7 mouse cellular contexts compared by ENCODE assay signal in the genomic region with DNA sequence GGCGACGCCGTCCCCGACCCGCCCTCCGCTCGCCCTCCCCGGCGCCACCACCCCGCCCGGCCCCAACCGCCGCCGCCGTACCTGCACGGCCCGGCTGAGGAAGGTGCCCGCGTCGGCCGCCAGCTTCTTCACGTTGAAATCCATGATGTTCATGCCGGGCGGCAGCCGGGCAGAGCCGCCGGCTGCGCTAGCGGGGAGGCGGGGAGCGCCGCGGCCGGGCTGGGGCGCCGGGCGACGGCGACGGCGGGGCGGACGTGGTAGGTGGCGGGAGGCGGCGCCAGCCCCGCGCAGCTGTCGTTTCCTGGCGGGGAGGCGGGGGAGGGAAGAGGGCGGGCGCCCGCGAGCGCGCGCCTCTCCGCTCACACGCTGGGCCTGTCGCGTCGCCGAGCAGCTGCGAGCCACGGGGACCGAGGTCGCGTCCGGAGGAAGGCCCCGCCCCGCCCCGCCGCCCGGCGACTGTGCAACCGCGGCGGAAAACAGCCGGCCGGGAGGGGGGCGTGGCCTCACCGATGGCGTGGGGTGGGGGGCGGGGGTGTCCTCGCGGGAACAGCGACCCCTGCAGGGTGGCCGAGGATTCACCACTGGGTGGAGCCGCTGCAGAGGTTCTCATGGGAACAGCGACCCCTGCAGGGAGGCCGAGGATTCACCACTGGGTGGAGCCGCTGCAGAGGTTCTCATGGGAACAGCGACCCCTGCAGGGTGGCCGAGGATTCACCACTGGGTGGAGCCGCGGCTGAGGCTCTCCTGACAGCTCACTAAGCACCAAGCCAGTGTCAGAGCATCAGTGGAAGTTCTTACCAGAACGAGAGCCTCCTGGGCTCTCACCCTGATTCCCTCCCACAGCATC. TPM values are rescaled to one million over a fixed set of nuclear protein-coding genes. Genes with fewer than 3 reads are reported as not detected.
DNase-seq lines count a peak whose midpoint lies in the region; ATAC-seq and TF ChIP-seq lines count a peak whose summit lies in the region.

A gene (minus strand): TSS at position 435 of the 847 bp plus-strand sequence.

- DNase-seq in adrenal gland, adult 8-10 months = peak; percentile 92
- DNase-seq in embryo, embryonic 9.5 days (ENCODE audit: extremely low spot score) = peak; percentile 94
- no peak for DNase-seq in gonadal fat pad, adult 2 months (ENCODE audit: low read depth)
- DNase-seq in left cerebral cortex, postnatal 4 days = peak; percentile 98

- ATAC-seq in intestine, postnatal 0 days = peak; percentile 96
- ATAC-seq in midbrain, embryonic 12.5 days (ENCODE audit: low FRiP score, low read depth) = peak; percentile 94

- under 1% methylated on average over 74 of the region's 98 CpGs for WGBS in intestine, postnatal 0 days
- under 1% methylated on average over 68 of the region's 98 CpGs for WGBS in midbrain, embryonic 12.5 days
- WGBS in small intestine, adult 2 months = 1% methylated on average over 89 of the region's 98 CpGs

- intact Hi-C loops in left cerebral cortex, postnatal 4 days (cut with DNase I) = loop anchor here (10.0 kb wide), 1 partner anchor 405 kb away; no protein-coding TSS in a partner anchor

- H3K36me3 ChIP-seq in intestine, postnatal 0 days (ENCODE audit: control insufficient read depth, insufficient read depth) = no peaks in the 10 kb centered on the region
- no peaks in the 10 kb centered on the region for H3K36me3 ChIP-seq in midbrain, embryonic 12.5 days
- no peaks in the 10 kb centered on the region for H3K36me3 ChIP-seq in small intestine, adult 2 months (ENCODE audit: control insufficient read depth, insufficient read depth, low read length)

- H3K27ac ChIP-seq in intestine, postnatal 0 days (ENCODE audit: low read depth, low read length) = peak within 1 kb of the TSS; percentile 100
- peak within 1 kb of the TSS; percentile 99 for H3K27ac ChIP-seq in midbrain, embryonic 12.5 days (replicated peaks)
- peak within 1 kb of the TSS; percentile 99 for H3K27ac ChIP-seq in small intestine, adult 2 months (ENCODE audit: insufficient read depth, low read depth, low read length)

- no peaks in the 10 kb centered on the region for H3K9me3 ChIP-seq in intestine, postnatal 0 days (ENCODE audit: control insufficient read depth)
- H3K9me3 ChIP-seq in midbrain, embryonic 12.5 days = no peaks in the 10 kb centered on the region

- peak within 1 kb of the TSS; percentile 87 for H3K4me2 ChIP-seq in intestine, postnatal 0 days (replicated peaks; ENCODE audit: low read depth)
- peak within 1 kb of the TSS; percentile 62 for H3K4me2 ChIP-seq in midbrain, embryonic 12.5 days (replicated peaks)

- peak within 1 kb of the TSS; percentile 90 for H3K4me3 ChIP-seq in intestine, postnatal 0 days (ENCODE audit: low read depth, low read length)
- peak within 1 kb of the TSS; percentile 67 for H3K4me3 ChIP-seq in midbrain, embryonic 12.5 days
- H3K4me3 ChIP-seq in small intestine, adult 2 months (ENCODE audit: low read depth, low read length) = peak within 1 kb of the TSS; percentile 69

- TF ChIP-seq POLR2A in small intestine, adult 2 months (IDR thresholded peaks at IDR 0.05; ENCODE audit: low read depth, low read length) = peak; percentile 46; the same call in 1 of the 2 replicates

- TF ChIP-seq CTCF in intestine, postnatal 0 days (IDR thresholded peaks at IDR 0.05; ENCODE audit: low read depth) = peak; percentile 99
- peak; percentile 99 for TF ChIP-seq CTCF in small intestine, adult 2 months (IDR thresholded peaks at IDR 0.05; ENCODE audit: extremely low read depth, insufficient read length, insufficient replicate concordance, low read depth, low read length)

- no peaks in the 10 kb centered on the region for H3K27me3 ChIP-seq in intestine, postnatal 0 days (replicated peaks; ENCODE audit: control insufficient read depth, insufficient read depth, low read length)
- H3K27me3 ChIP-seq in midbrain, embryonic 12.5 days = no peaks in the 10 kb centered on the region
- no peaks in the 10 kb centered on the region for H3K27me3 ChIP-seq in small intestine, adult 2 months (ENCODE audit: control insufficient read depth, insufficient read depth, low read length)

- peak within 1 kb of the TSS; percentile 96 for H3K9ac ChIP-seq in intestine, postnatal 0 days (ENCODE audit: low read depth, low read length)
- H3K9ac ChIP-seq in midbrain, embryonic 12.5 days (replicated peaks) = peak within 1 kb of the TSS; percentile 79

- peaks cover 8% of the 10 kb centered on the region; the same call in 1 of the 2 replicates for H3K4me1 ChIP-seq in intestine, postnatal 0 days (replicated peaks; ENCODE audit: control insufficient read depth, insufficient read depth, low read length)
- peaks cover 24% of the 10 kb centered on the region for H3K4me1 ChIP-seq in midbrain, embryonic 12.5 days
- peaks cover 9% of the 10 kb centered on the region for H3K4me1 ChIP-seq in small intestine, adult 2 months (ENCODE audit: control insufficient read depth, insufficient read depth, insufficient read length, low read length)

RNA-seq across cellular contexts. Expression of the gene that starts here (rescaled TPM):
- total RNA-seq in adrenal gland, adult 8-10 months (2022) = 100 to 1,000 TPM in 3 of 4 experiments, 10 to 100 TPM in 1; 82.1 to 133 (median 115) TPM
- 39.5 and 43.7 TPM in 2 replicates for polyA plus RNA-seq in gonadal fat pad, adult 2 months (2012; rRNA removed)
- polyA plus RNA-seq in intestine, postnatal 0 days (2015; fragmentation: Nextera tagmentation; extraction: Ambion mirVana) = 158 and 161 TPM in 2 replicates
- 100 to 1,000 TPM; 179 to 208 TPM for total RNA-seq in left cerebral cortex, postnatal 4 days (2021)
- polyA plus RNA-seq in midbrain, embryonic 12.5 days (2016; fragmentation: Nextera tagmentation; extraction: Ambion mirVana) = 94.2 and 98.4 TPM in 2 replicates
- polyA plus RNA-seq in small intestine, adult 2 months (2012; rRNA removed) = 9.2 and 21.5 TPM in 2 replicates
